Mouse (Mus musculus) liver, embryonic 14.5 days (tissue): ENCODE results near the gene Ccnd2. TPM values are rescaled to one million over a fixed set of nuclear protein-coding genes. Genes with fewer than 3 reads are reported as not detected.

ENCODE experiments used
- ATAC-seq: fragments of 200-750 bp; cut with Nextera tagmentation; 2 replicates; pipeline ENCODE4 v1.8.0; 2017; ENCODE audit warnings: moderate number of reproducible peaks, mild to moderate bottlenecking, moderate library complexity; ENCODE audit not compliant: insufficient read depth
- DNase-seq, 3 experiments: peaks; one replicate each; pipeline ENCODE4 v3.0.0-alpha.2; 2012 to 2013; ENCODE audit warnings: low read depth in 3 of 3, low spot score in 3 of 3
- H3K27ac ChIP-seq: fragments of 300-500 bp; sonication (generic); 2 replicates; pipeline ENCODE4 v1.5.1; 2014; ENCODE audit warnings: moderate library complexity, mild to moderate bottlenecking, control low read depth, inconsistent platforms
- H3K27me3 ChIP-seq: fragments of 300-500 bp; sonication (generic); 2 replicates; pipeline ENCODE4 v1.6.1; 2014; ENCODE audit warnings: mild to moderate bottlenecking, low read length, moderate library complexity; ENCODE audit not compliant: control insufficient read depth, insufficient read depth
- H3K36me3 ChIP-seq: fragments of 300-500 bp; sonication (generic); replicated peaks from 2 replicates; pipeline ENCODE4 v1.6.1; 2014; ENCODE audit warnings: low read depth; ENCODE audit not compliant: control insufficient read depth, insufficient read depth
- H3K4me1 ChIP-seq, 2 experiments: fragments of 200-500 bp in 1 of 2; fragments of 300-500 bp in 1 of 2; sonication (generic) in 1 of 2; replicated peaks; 2 replicates each; pipeline ENCODE4 v1.6.1; 2012 to 2014; ENCODE audit warnings: antibody characterized with exemption in 1 of 2, inconsistent platforms in 1 of 2, low read length in 1 of 2; ENCODE audit not compliant: control insufficient read depth in 2 of 2, insufficient read depth in 2 of 2
- H3K4me2 ChIP-seq: fragments of 300-500 bp; sonication (generic); 2 replicates; pipeline ENCODE4 v1.6.1; 2014; ENCODE audit warnings: low read depth, mild to moderate bottlenecking, control low read depth, moderate library complexity
- H3K4me3 ChIP-seq, 2 experiments: fragments of 200-500 bp in 1 of 2; fragments of 300-500 bp in 1 of 2; sonication (generic) in 1 of 2; 2 replicates each; pipeline ENCODE4 v1.5.1; 2012 to 2014; ENCODE audit warnings: low read depth in 2 of 2, low read length in 2 of 2, mild to moderate bottlenecking in 2 of 2, control low read depth in 1 of 2, inconsistent platforms in 1 of 2, moderate library complexity in 1 of 2; ENCODE audit not compliant: insufficient read depth in 1 of 2
- H3K9ac ChIP-seq: fragments of 300-500 bp; sonication (generic); replicated peaks from 2 replicates; pipeline ENCODE4 v1.6.1; 2014; ENCODE audit warnings: mild to moderate bottlenecking, control low read depth, moderate library complexity
- H3K9me3 ChIP-seq: fragments of 300-500 bp; sonication (generic); 2 replicates; pipeline ENCODE4 v1.6.1; 2016; ENCODE audit warnings: low read length, mixed read lengths; ENCODE audit not compliant: control insufficient read depth
- CTCF ChIP-seq: IDR thresholded peaks from 2 replicates; pipeline ENCODE4 v1.5.1; 2016; ENCODE audit warnings: antibody characterized with exemption, low read depth, control low read depth
- EP300 ChIP-seq: IDR thresholded peaks from 2 replicates; pipeline ENCODE4 v1.6.1; 2016; ENCODE audit warnings: antibody characterized with exemption, low read depth
- WGBS: fragments of 180-500 bp; shearing (Covaris S2); extraction: QIAGEN DNeasy Blood & Tissue Kit; methylation state at CpG from one replicate; pipeline ENCODE4 v1.1.7; 2014; ENCODE audit not compliant: insufficient replicate concordance; 5-methylcytosine and 5-hydroxymethylcytosine counted together
- polyA plus RNA-seq, 2 experiments: library from polyadenylated mRNA; depleted of rRNA in 1 of 2; stranded (reverse) in 1 of 2; unstranded in 1 of 2; fragments of >200 nt; fragmentation: Nextera tagmentation in 1 of 2; extraction: Ambion mirVana in 1 of 2; gene quantifications; 2 replicates each; pipeline versions ENCODE4 v1.2.1 to v1.2.3; 2012 to 2014

Gene Ccnd2
- polyA plus RNA-seq, 2 experiments = 7.5 to 52.5 TPM

GRCm38 (mm10) chr6:127148526-127149302, 3.3 kb downstream of the Ccnd2 start:
- H3K9me3 ChIP-seq = no peaks in the 10 kb centered on the region
- WGBS = 22% methylated on average over 20 of the region's 20 CpGs
- H3K27ac ChIP-seq = no peak overlapping the region
- TF ChIP-seq CTCF (no peak), EP300 (no peak)
- peaks cover 3 to 17% of the 10 kb centered on the region in 2 experiments for H3K4me1 ChIP-seq
- H3K27me3 ChIP-seq = peaks cover 52% of the 10 kb centered on the region
- ATAC-seq (no peak), DNase-seq (no peak)
- no peaks in the 10 kb centered on the region for H3K36me3 ChIP-seq
- H3K4me2 ChIP-seq = peak overlapping the region; percentile 79
- H3K4me3 ChIP-seq = peak overlapping the region; percentile 63 to 69
- peak overlapping the region; percentile 68 for H3K9ac ChIP-seq

- ATAC-seq = no peak
- H3K4me3 ChIP-seq = no peak overlapping the region
- WGBS = 1% methylated on average over 4 of the region's 4 CpGs
These were observed 4.3 kb downstream of the Ccnd2 start for GRCm38 (mm10) chr6:127147665-127148064.

GRCm38 (mm10) chr6:127146322-127146947, 5.6 kb downstream of the Ccnd2 start:
- Histone ChIP-seq H3K4me3 (no peak overlapping the region), H3K36me3 (no peaks in the 10 kb centered on the region; the same call in 1 of the 2 replicates), H3K27me3 (peaks cover 29% of the 10 kb centered on the region), H3K27ac (no peak overlapping the region), H3K4me2 (no peak overlapping the region), H3K4me1 (peaks cover 7 to 16% of the 10 kb centered on the region in 2 experiments), H3K9ac (no peak overlapping the region), H3K9me3 (no peaks in the 10 kb centered on the region)
- 69% methylated on average over 3 of the region's 3 CpGs for WGBS
- no peak for TF ChIP-seq EP300
- no peak for TF ChIP-seq CTCF
- no peak for ATAC-seq
- DNase-seq = no peak

More at GRCm38 (mm10) chr6:127147665-127148064, 4.3 kb downstream of the Ccnd2 start:
- Histone ChIP-seq H3K27ac (no peak overlapping the region), H3K36me3 (no peaks in the 10 kb centered on the region), H3K9me3 (no peaks in the 10 kb centered on the region), H3K27me3 (peaks cover 41% of the 10 kb centered on the region), H3K9ac (no peak overlapping the region), H3K4me1 (peaks cover 7 to 18% of the 10 kb centered on the region in 2 experiments), H3K4me2 (no peak overlapping the region)
- TF ChIP-seq CTCF (peak; percentile 99), EP300 (no peak)
- DNase-seq = peak; percentile 52 to 70 (median 55)

GRCm38 (mm10) chr6:127145464-127146190, 6.4 kb downstream of the Ccnd2 start:
- Histone ChIP-seq H3K4me1 (peaks cover 7 to 13% of the 10 kb centered on the region in 2 experiments), H3K4me2 (no peak overlapping the region), H3K9ac (no peak overlapping the region), H3K36me3 (no peaks in the 10 kb centered on the region; the same call in 1 of the 2 replicates), H3K27ac (no peak overlapping the region), H3K27me3 (peaks cover 24% of the 10 kb centered on the region), H3K9me3 (no peaks in the 10 kb centered on the region), H3K4me3 (no peak overlapping the region)
- ATAC-seq (no peak), DNase-seq (no peak)
- WGBS = 27% methylated on average over 20 of the region's 20 CpGs
- TF ChIP-seq EP300 = no peak
- no peak for TF ChIP-seq CTCF
